ENCODE assay signal across 9 mouse cellular contexts in the genomic region with DNA sequence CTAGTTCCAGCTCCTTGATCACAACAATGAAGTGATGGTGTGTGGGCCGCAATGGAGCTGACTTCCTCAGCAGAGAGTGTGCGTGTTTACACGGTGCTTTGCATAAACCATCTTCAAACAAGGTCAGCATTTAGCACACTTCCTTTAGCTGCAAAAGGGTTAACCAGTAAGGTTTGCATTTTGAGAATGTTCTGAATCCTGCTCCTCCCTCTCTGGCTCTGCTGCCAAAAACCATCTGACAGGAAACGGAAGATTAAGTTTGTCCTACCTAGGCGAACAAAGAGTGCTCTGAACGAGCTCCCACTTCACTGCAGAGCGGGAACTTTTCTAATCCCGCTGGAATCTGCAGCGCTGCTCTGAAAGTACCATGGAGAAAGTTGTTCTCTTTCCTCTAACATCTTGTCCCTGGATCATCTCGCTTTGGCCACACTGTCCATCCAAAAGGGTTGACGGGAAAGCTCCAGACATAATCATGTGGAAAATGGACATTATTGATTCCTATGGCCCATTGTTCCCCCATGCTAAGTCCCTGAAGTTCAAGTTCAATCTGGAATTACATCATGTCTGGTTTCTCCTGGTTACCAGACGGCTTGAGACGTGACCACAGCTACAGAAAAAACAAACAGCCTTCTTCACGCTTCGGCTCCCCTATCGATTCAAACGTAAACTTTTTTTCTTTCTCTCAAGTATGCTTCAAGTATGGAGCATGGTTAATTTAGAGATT.
DNase-seq lines count a peak whose midpoint lies in the region; ATAC-seq lines count a peak whose summit lies in the region.
"Had no signal": no experiment of that assay in that cellular context is flagged by ENCODE, and none has a peak within 500 bp of the region (broad histone marks: within the 10 kb centered on the region; RNA-seq: fewer than 3 reads in every experiment).

No protein-coding gene starts in this region.

- H3K9ac ChIP-seq in forebrain, embryonic 16.5 days (replicated peaks; ENCODE audit: low read depth, low read length) = no peak overlapping the region
- H3K9ac ChIP-seq in hindbrain, embryonic 15.5 days = no peak overlapping the region
- H3K9ac ChIP-seq in liver, embryonic 12.5 days = no peak overlapping the region
- H3K9ac ChIP-seq in neural tube, embryonic 14.5 days (replicated peaks; ENCODE audit: low read depth, low read length) = no peak overlapping the region

- H3K9me3 ChIP-seq in forebrain, embryonic 16.5 days (ENCODE audit: control insufficient read depth, low read length) = no peaks in the 10 kb centered on the region
- no peaks in the 10 kb centered on the region for H3K9me3 ChIP-seq in hindbrain, embryonic 15.5 days
- no peaks in the 10 kb centered on the region for H3K9me3 ChIP-seq in liver, embryonic 12.5 days (replicated peaks)
- H3K9me3 ChIP-seq in neural tube, embryonic 14.5 days (ENCODE audit: control insufficient read depth, low read length) = no peaks in the 10 kb centered on the region

- H3K4me3 ChIP-seq in forebrain, embryonic 16.5 days (replicated peaks; ENCODE audit: low read length) = no peak overlapping the region; the same call in 1 of the 2 replicates
- H3K4me3 ChIP-seq in hindbrain, embryonic 15.5 days = no peak overlapping the region
- no peak overlapping the region for H3K4me3 ChIP-seq in liver, embryonic 12.5 days
- H3K4me3 ChIP-seq in neural tube, embryonic 14.5 days (ENCODE audit: low read depth, low read length) = no peak overlapping the region

- ATAC-seq in forebrain, embryonic 16.5 days = peak; percentile 75
- ATAC-seq in hindbrain, embryonic 15.5 days (ENCODE audit: low FRiP score, low read depth) = peak; percentile 65
- no peak for ATAC-seq in liver, embryonic 12.5 days
- ATAC-seq in neural tube, embryonic 14.5 days (ENCODE audit: low read depth) = peak; percentile 57; the same call in 1 of the 2 replicates
- ATAC-seq in activated CD4-positive, CD25-positive, alpha-beta regulatory T cell, adult 4 months = no peak

- whole genome bisulfite sequencing in forebrain, embryonic 16.5 days = 1% methylated on average over 17 of the region's 17 CpGs
- 4% methylated on average over 17 of the region's 17 CpGs for WGBS in hindbrain, embryonic 15.5 days
- WGBS in liver, embryonic 12.5 days (ENCODE audit: insufficient replicate concordance) = 36% methylated on average over 17 of the region's 17 CpGs
- 9% methylated on average over 17 of the region's 17 CpGs for WGBS in neural tube, embryonic 14.5 days

- peaks cover 11% of the 10 kb centered on the region for H3K36me3 ChIP-seq in forebrain, embryonic 16.5 days (ENCODE audit: control insufficient read depth, insufficient read depth)
- 0 out of 2 replicates have a peak, but pooled peaks cover 2% of the 10 kb centered on the region for H3K36me3 ChIP-seq in hindbrain, embryonic 15.5 days
- H3K36me3 ChIP-seq in liver, embryonic 12.5 days = no peaks in the 10 kb centered on the region; the same call in 1 of the 2 replicates
- no peaks in the 10 kb centered on the region for H3K36me3 ChIP-seq in neural tube, embryonic 14.5 days (ENCODE audit: control insufficient read depth, insufficient read depth, low read length)

- DNase-seq in right cerebral cortex, adult 18-20 months = peak; percentile 26
- no peak for DNase-seq in right cerebral cortex, postnatal 25 days
- DNase-seq in spleen, postnatal 4 days (ENCODE audit: low spot score in 2 of 2) = no peak

- peak overlapping the region; percentile 88 for H3K27ac ChIP-seq in forebrain, embryonic 16.5 days (ENCODE audit: low read length)
- peak overlapping the region; percentile 66 for H3K27ac ChIP-seq in hindbrain, embryonic 15.5 days (replicated peaks)
- H3K27ac ChIP-seq in liver, embryonic 12.5 days = 0 out of 2 replicates have a peak overlapping the region, but pooled peaks have one; percentile 48
- H3K27ac ChIP-seq in neural tube, embryonic 14.5 days (ENCODE audit: low read depth, low read length) = peak overlapping the region; percentile 49
- H3K27ac ChIP-seq: macrophage had no signal

- H3K4me2 ChIP-seq in forebrain, embryonic 16.5 days (ENCODE audit: low read length) = peak overlapping the region; percentile 42
- peak overlapping the region; percentile 32 for H3K4me2 ChIP-seq in hindbrain, embryonic 15.5 days
- H3K4me2 ChIP-seq in liver, embryonic 12.5 days = no peak overlapping the region
- H3K4me2 ChIP-seq in neural tube, embryonic 14.5 days (ENCODE audit: low read depth, low read length) = 0 out of 2 replicates have a peak overlapping the region, but pooled peaks have one; percentile 1

- no peaks in the 10 kb centered on the region for H3K27me3 ChIP-seq in forebrain, embryonic 16.5 days (replicated peaks; ENCODE audit: control insufficient read depth, insufficient read depth, low read length)
- H3K27me3 ChIP-seq in hindbrain, embryonic 15.5 days = no peaks in the 10 kb centered on the region
- no peaks in the 10 kb centered on the region for H3K27me3 ChIP-seq in liver, embryonic 12.5 days (replicated peaks)
- no peaks in the 10 kb centered on the region for H3K27me3 ChIP-seq in neural tube, embryonic 14.5 days (ENCODE audit: control insufficient read depth, insufficient read depth, low read length)

- peaks cover 34% of the 10 kb centered on the region for H3K4me1 ChIP-seq in forebrain, embryonic 16.5 days (replicated peaks; ENCODE audit: control insufficient read depth, insufficient read depth, low read length)
- peaks cover 34% of the 10 kb centered on the region for H3K4me1 ChIP-seq in hindbrain, embryonic 15.5 days (replicated peaks)
- H3K4me1 ChIP-seq in liver, embryonic 12.5 days = 0 out of 2 replicates have a peak, but pooled peaks cover 10% of the 10 kb centered on the region
- 0 out of 2 replicates have a peak, but pooled peaks cover 7% of the 10 kb centered on the region for H3K4me1 ChIP-seq in neural tube, embryonic 14.5 days (ENCODE audit: control insufficient read depth, insufficient read depth, low read length)

Comparison
In these comparisons a context has a peak if more than half of its experiments do, and no peak if none do; other contexts are left out.
1. ATAC-seq: peak in forebrain, embryonic 16.5 days (single experiment), hindbrain, embryonic 15.5 days (single experiment) and neural tube, embryonic 14.5 days (single experiment); none in liver, embryonic 12.5 days (single experiment) and activated CD4-positive, CD25-positive, alpha-beta regulatory T cell, adult 4 months (single experiment).
2. Peak in every context shown above with its lines, with median percentiles within 50 percentile points of each other: H3K27ac ChIP-seq.